Comparison of ENCODE assay signal across 8 mouse cellular contexts in the genomic region with DNA sequence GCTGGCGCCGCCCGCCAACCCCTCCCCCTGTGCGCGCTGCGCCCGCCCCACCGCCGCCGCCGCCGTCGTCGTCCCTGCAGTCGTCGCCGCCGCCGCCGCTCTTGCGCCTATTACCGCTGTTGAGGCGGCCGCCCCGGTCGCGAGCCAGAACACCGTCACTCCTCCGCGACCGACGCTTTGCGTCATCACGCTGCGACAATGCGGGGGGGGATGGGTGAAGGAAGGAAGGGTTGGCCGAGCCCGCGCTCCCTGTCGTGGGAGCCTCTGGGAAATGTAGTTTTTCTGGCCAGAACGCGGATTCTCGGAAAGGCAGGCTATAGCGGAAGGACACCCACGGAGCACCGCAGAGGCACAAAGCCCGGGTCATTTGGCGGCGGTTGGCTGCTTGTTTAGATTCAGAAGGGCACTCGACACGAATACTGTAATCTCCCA. TPM values are rescaled to one million over a fixed set of nuclear protein-coding genes. Genes with fewer than 3 reads are reported as not detected.
DNase-seq lines count a peak whose midpoint lies in the region; ATAC-seq and TF ChIP-seq lines count a peak whose summit lies in the region.

A gene (minus strand): TSS at position 104 of the 432 bp plus-strand sequence.

- ATAC-seq in cerebellum, adult (ENCODE audit: insufficient number of reproducible peaks, low FRiP score, low TSS enrichment) = peak; percentile 96
- peak; percentile 96 for ATAC-seq in forebrain, embryonic 13.5 days
- peak; percentile 88 for ATAC-seq in liver, postnatal 0 days
- ATAC-seq in neural tube, embryonic 14.5 days (ENCODE audit: low read depth) = peak; percentile 96

- TF ChIP-seq CTCF in ES-Bruce4 (IDR thresholded peaks at IDR 0.05; ENCODE audit: low read depth, low read length) = no peak
- TF ChIP-seq CTCF in liver, postnatal 0 days (IDR thresholded peaks at IDR 0.05; ENCODE audit: low read depth) = no peak

- H3K27ac ChIP-seq in ES-Bruce4 (ENCODE audit: insufficient read depth, low read length) = peak within 1 kb of the TSS; percentile 90
- peak within 1 kb of the TSS; percentile 92 for H3K27ac ChIP-seq in forebrain, embryonic 13.5 days
- peak within 1 kb of the TSS; percentile 95 for H3K27ac ChIP-seq in liver, postnatal 0 days (ENCODE audit: low read depth)
- H3K27ac ChIP-seq in neural tube, embryonic 14.5 days (ENCODE audit: low read depth, low read length) = peak within 1 kb of the TSS; percentile 97

- peak within 1 kb of the TSS; percentile 80 for H3K4me2 ChIP-seq in forebrain, embryonic 13.5 days
- H3K4me2 ChIP-seq in liver, postnatal 0 days (ENCODE audit: low read depth, low read length) = peak within 1 kb of the TSS; percentile 89
- H3K4me2 ChIP-seq in neural tube, embryonic 14.5 days (ENCODE audit: low read depth, low read length) = peak within 1 kb of the TSS; percentile 93

- intact Hi-C loops in heart, postnatal 10 days (cut with DNase I) = no loop called here

- H3K9ac ChIP-seq in ES-Bruce4 (ENCODE audit: low read depth, poor library complexity, severe bottlenecking) = peak within 1 kb of the TSS; percentile 98
- peak within 1 kb of the TSS; percentile 93 for H3K9ac ChIP-seq in forebrain, embryonic 13.5 days
- peak within 1 kb of the TSS; percentile 81 for H3K9ac ChIP-seq in liver, postnatal 0 days (replicated peaks)
- peak within 1 kb of the TSS; percentile 94 for H3K9ac ChIP-seq in neural tube, embryonic 14.5 days (replicated peaks; ENCODE audit: low read depth, low read length)

- H3K4me1 ChIP-seq in ES-Bruce4 (ENCODE audit: control insufficient read depth, insufficient read depth, low read length) = peaks cover 3% of the 10 kb centered on the region
- peaks cover 22% of the 10 kb centered on the region for H3K4me1 ChIP-seq in forebrain, embryonic 13.5 days
- H3K4me1 ChIP-seq in liver, postnatal 0 days (ENCODE audit: insufficient read depth) = peaks cover 16% of the 10 kb centered on the region
- H3K4me1 ChIP-seq in neural tube, embryonic 14.5 days (ENCODE audit: control insufficient read depth, insufficient read depth, low read length) = peaks cover 9% of the 10 kb centered on the region

- peak; percentile 70; the same call in 1 of the 2 replicates for TF ChIP-seq EP300 in ES-Bruce4 (IDR thresholded peaks at IDR 0.05; ENCODE audit: insufficient read depth, low read depth, low read length)
- TF ChIP-seq EP300 in liver, postnatal 0 days (IDR thresholded peaks at IDR 0.05; ENCODE audit: low read depth) = peak; percentile 70

- H3K36me3 ChIP-seq in ES-Bruce4 (ENCODE audit: control insufficient read depth, insufficient read depth, low read length, poor library complexity, severe bottlenecking) = no peaks in the 10 kb centered on the region; the same call in 1 of the 2 replicates
- H3K36me3 ChIP-seq in forebrain, embryonic 13.5 days (ENCODE audit: poor library complexity, severe bottlenecking) = no peaks in the 10 kb centered on the region
- H3K36me3 ChIP-seq in liver, postnatal 0 days (replicated peaks; ENCODE audit: insufficient read depth, low read length) = no peaks in the 10 kb centered on the region
- H3K36me3 ChIP-seq in neural tube, embryonic 14.5 days (ENCODE audit: control insufficient read depth, insufficient read depth, low read length) = no peaks in the 10 kb centered on the region

- peak; percentile 50 for TF ChIP-seq POLR2A in ES-Bruce4 (IDR thresholded peaks at IDR 0.05; ENCODE audit: insufficient read depth, low read length)

- peak; percentile 100 for DNase-seq in heart, postnatal 10 days
- peak; percentile 97 for DNase-seq in large intestine, adult 2 months (ENCODE audit: low read depth, low spot score)
- DNase-seq in liver, postnatal 0 days = peak; percentile 100
- DNase-seq in testis, postnatal 10 days (ENCODE audit: low spot score) = peak; percentile 100

- under 1% methylated on average over 48 of the region's 51 CpGs for WGBS in forebrain, embryonic 13.5 days
- WGBS in large intestine, adult 2 months = under 1% methylated on average over 50 of the region's 51 CpGs
- WGBS in liver, postnatal 0 days (ENCODE audit: insufficient replicate concordance) = 2% methylated on average over 40 of the region's 51 CpGs
- 0% methylated on average over 50 of the region's 51 CpGs for WGBS in neural tube, embryonic 14.5 days

- no peaks in the 10 kb centered on the region for H3K9me3 ChIP-seq in ES-Bruce4 (replicated peaks; ENCODE audit: control insufficient read depth, insufficient read depth, low read length, poor library complexity, severe bottlenecking)
- no peaks in the 10 kb centered on the region for H3K9me3 ChIP-seq in forebrain, embryonic 13.5 days (replicated peaks)
- H3K9me3 ChIP-seq in liver, postnatal 0 days (ENCODE audit: low read length) = no peaks in the 10 kb centered on the region
- H3K9me3 ChIP-seq in neural tube, embryonic 14.5 days (ENCODE audit: control insufficient read depth, low read length) = no peaks in the 10 kb centered on the region

- H3K27me3 ChIP-seq in ES-Bruce4 (ENCODE audit: control insufficient read depth, insufficient read depth, low read length, poor library complexity, severe bottlenecking) = no peaks in the 10 kb centered on the region
- no peaks in the 10 kb centered on the region for H3K27me3 ChIP-seq in forebrain, embryonic 13.5 days
- no peaks in the 10 kb centered on the region for H3K27me3 ChIP-seq in liver, postnatal 0 days (ENCODE audit: insufficient read depth, low read length)
- no peaks in the 10 kb centered on the region for H3K27me3 ChIP-seq in neural tube, embryonic 14.5 days (ENCODE audit: control insufficient read depth, insufficient read depth, low read length)

- H3K4me3 ChIP-seq in ES-Bruce4 (ENCODE audit: low read depth, low read length) = peak within 1 kb of the TSS; percentile 100
- peak within 1 kb of the TSS; percentile 99 for H3K4me3 ChIP-seq in forebrain, embryonic 13.5 days
- peak within 1 kb of the TSS; percentile 74 for H3K4me3 ChIP-seq in liver, postnatal 0 days (ENCODE audit: low read depth, low read length)
- peak within 1 kb of the TSS; percentile 99 for H3K4me3 ChIP-seq in neural tube, embryonic 14.5 days (ENCODE audit: low read depth, low read length)

RNA-seq across cellular contexts. Expression of the gene that starts here (rescaled TPM):
- polyA plus RNA-seq in ES-Bruce4 (2011; ENCODE audit: insufficient read depth, insufficient read length, low read depth, missing spikeins) = 221 and 232 TPM in 2 replicates
- polyA plus RNA-seq in forebrain, embryonic 13.5 days (2015; fragmentation: Nextera tagmentation; extraction: Ambion mirVana) = 22.8 and 29.1 TPM in 2 replicates
- total RNA-seq in heart, postnatal 10 days (2021) = 10 to 100 TPM; 39.2 to 45.0 TPM
- 27.2 and 46.3 TPM in 2 replicates for polyA plus RNA-seq in large intestine, adult 2 months (2012; rRNA removed)
- polyA plus RNA-seq in liver, postnatal 0 days (2015; fragmentation: Nextera tagmentation; extraction: Ambion mirVana) = 6.6 and 8.0 TPM in 2 replicates
- 27.7 and 29.4 TPM in 2 replicates for polyA plus RNA-seq in neural tube, embryonic 14.5 days (2014; fragmentation: Nextera tagmentation; extraction: Ambion mirVana)

Comparison
In these comparisons a context has a peak if more than half of its experiments do, and no peak if none do; other contexts are left out.
1. Peak in every context shown above with its lines: DNase-seq, ATAC-seq, H3K4me3 ChIP-seq and H3K27ac ChIP-seq.